Mouse (Mus musculus) testis, adult 2 months (tissue): Measurements from ENCODE around the gene Tmub2. TPM values are rescaled to one million over a fixed set of nuclear protein-coding genes. Genes with fewer than 3 reads are reported as not detected.
"Not testable (repeated sequence)": the region's sequence is repeated elsewhere in the genome, so short reads cannot be mapped to it uniquely, and the experiment has no call there.

Experiments used
- H3K27ac ChIP-seq: fragments of 200-500 bp; 2 replicates; pipeline ENCODE4 v1.5.1; 2012; ENCODE audit warnings: low read depth, low read length; ENCODE audit not compliant: control insufficient read depth, insufficient read depth
- H3K27me3 ChIP-seq: fragments of 200-500 bp; 2 replicates; pipeline ENCODE4 v1.6.1; 2012; ENCODE audit warnings: mild to moderate bottlenecking, low read length, moderate library complexity; ENCODE audit not compliant: control insufficient read depth, insufficient read depth
- H3K36me3 ChIP-seq: fragments of 200-500 bp; 2 replicates; pipeline ENCODE4 v1.6.1; 2012; ENCODE audit warnings: mild to moderate bottlenecking, low read length; ENCODE audit not compliant: control insufficient read depth, insufficient read depth
- H3K4me1 ChIP-seq: fragments of 200-500 bp; 2 replicates; pipeline ENCODE4 v1.6.1; 2012; ENCODE audit warnings: low read length; ENCODE audit not compliant: control insufficient read depth, insufficient read depth
- H3K4me3 ChIP-seq: fragments of 200-500 bp; 2 replicates; pipeline ENCODE4 v1.5.1; 2012; ENCODE audit warnings: low read depth, mild to moderate bottlenecking, low read length, moderate library complexity, mixed read lengths; ENCODE audit not compliant: control insufficient read depth
- CTCF ChIP-seq: fragments of 200-500 bp; IDR thresholded peaks from 2 replicates; pipeline ENCODE4 v1.5.1; 2012; ENCODE audit warnings: low read depth, mild to moderate bottlenecking, inconsistent platforms, low read length, moderate library complexity; ENCODE audit not compliant: control insufficient read depth, insufficient read depth, insufficient replicate concordance
- POLR2A ChIP-seq: fragments of 200-500 bp; IDR thresholded peaks from 2 replicates; pipeline ENCODE4 v1.6.1; 2012; ENCODE audit warnings: low read depth, mild to moderate bottlenecking, inconsistent platforms, low read length, moderate library complexity; ENCODE audit not compliant: control insufficient read depth
- polyA plus RNA-seq: library from polyadenylated mRNA; depleted of rRNA; stranded (reverse); fragments of >200 nt; gene quantifications from 2 replicates; pipeline ENCODE4 v1.2.3, GENCODE M21; 2012

Gene Tmub2
- polyA plus RNA-seq, 1 experiment, result 32.6 TPM

DNA sequence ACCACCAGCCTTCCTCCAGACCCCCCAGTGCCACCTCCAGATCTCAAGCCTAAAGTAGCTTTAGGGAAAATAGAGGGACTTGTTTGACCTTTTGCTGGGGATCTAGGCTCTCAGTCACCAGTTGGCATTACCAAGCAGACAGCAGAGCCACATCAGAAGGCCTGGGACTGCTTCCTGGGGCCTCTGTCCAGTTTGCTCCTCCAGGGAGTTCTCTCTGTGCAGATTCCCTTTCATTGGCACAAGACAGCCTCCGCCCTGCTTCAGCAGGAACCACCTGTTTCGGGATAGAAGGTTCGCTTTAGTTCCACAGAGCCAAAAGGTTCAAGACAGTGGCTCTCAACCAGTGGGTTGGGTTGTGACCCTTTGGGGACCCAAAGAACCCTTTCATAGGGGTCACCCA, 5.1 kb upstream of the Tmub2 start:
- Histone ChIP-seq H3K4me1 (peaks cover 6% of the 10 kb centered on the region), H3K4me3 (no peak overlapping the region), H3K27me3 (no peaks in the 10 kb centered on the region), H3K36me3 (no peaks in the 10 kb centered on the region), H3K27ac (no peak overlapping the region)
- no peak for TF ChIP-seq CTCF
- TF ChIP-seq POLR2A, result no peak

DNA sequence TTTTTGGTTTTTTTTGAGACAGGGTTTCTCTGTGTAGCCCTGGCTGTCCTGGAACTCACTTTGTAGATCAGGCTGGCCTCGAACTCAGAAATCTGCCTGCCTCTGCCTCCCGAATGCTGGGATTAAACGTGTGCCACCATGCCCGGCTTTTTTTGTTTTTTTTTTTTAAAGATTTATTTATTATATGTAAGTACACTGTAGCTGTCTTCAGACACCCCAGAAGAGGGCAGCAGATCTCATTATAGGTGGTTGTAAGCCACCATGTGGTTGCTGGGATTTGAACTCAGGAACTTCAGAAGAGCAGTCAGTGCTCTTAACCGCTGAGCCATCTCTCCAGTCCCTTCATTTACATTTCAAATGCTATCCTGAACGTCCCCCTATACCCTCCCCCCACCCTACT, 4.5 kb upstream of the Tmub2 start:
- not testable (repeated sequence) for H3K27me3 ChIP-seq, H3K27ac ChIP-seq, H3K36me3 ChIP-seq, H3K4me3 ChIP-seq, H3K4me1 ChIP-seq

- no peaks in the 10 kb centered on the region for H3K27me3 ChIP-seq
- H3K4me1 ChIP-seq, result no peaks in the 10 kb centered on the region; the same call in 1 of the 2 replicates
- peak overlapping the region; percentile 99 for H3K4me3 ChIP-seq
- no peak overlapping the region for H3K27ac ChIP-seq
- H3K36me3 ChIP-seq, result no peaks in the 10 kb centered on the region
- TF ChIP-seq CTCF (no peak), POLR2A (no peak)
Measured at GRCm38 (mm10) chr11:102283922-102284321, 809 bp upstream of the Tmub2 start.

DNA sequence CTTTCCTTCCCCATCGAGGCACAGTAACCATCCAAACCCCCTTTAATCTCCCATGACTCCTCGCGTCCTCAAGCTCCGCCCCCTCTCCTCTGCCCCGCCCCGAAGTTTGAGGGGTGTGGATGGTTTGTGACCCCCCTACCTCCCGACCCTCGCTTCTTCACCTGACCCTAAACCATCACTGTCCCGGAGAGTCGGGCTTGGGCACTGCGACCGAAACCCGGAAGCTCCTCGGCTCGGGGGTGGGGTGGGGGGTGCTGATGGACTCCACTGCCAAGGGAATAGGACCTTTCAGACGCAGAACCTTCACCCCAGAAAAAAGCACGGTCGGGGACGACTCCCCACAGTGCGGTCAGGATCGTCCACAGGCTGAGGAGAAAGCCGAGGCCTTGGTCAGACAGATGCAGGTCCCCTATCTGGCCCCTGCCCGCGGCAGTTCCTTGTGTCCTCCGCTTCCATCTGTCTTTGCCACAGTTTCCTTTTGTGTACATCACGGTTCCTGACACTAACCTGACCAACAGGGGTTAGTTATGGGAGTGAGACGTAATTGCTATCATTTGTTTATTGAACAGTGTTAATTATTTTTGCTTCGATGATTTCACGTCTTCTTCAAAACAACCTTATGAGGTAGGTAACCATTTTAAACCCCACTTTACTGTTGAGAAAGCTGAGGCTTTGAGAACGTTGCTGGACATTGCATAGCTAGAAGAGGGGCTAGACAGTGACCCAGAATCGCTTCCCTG, 534 bp downstream of the Tmub2 start:
- peak overlapping the region; percentile 99 for H3K4me3 ChIP-seq
- H3K4me1 ChIP-seq, result no peaks in the 10 kb centered on the region; the same call in 1 of the 2 replicates
- H3K27ac ChIP-seq, result peak overlapping the region; percentile 88
- H3K36me3 ChIP-seq, result no peaks in the 10 kb centered on the region; the same call in 1 of the 2 replicates
- no peaks in the 10 kb centered on the region for H3K27me3 ChIP-seq
- TF ChIP-seq CTCF (no peak), POLR2A (no peak)

GRCm38 (mm10) chr11:102287485-102287884, 2.8 kb downstream of the Tmub2 start:
- peaks cover 2% of the 10 kb centered on the region; the same call in 1 of the 2 replicates for H3K36me3 ChIP-seq
- no peak overlapping the region for H3K27ac ChIP-seq
- no peak overlapping the region for H3K4me3 ChIP-seq

GRCm38 (mm10) chr11:102288027-102288804, 3.5 kb downstream of the Tmub2 start:
- TF ChIP-seq POLR2A (no peak), CTCF (no peak)
- Histone ChIP-seq H3K27me3 (no peaks in the 10 kb centered on the region), H3K27ac (no peak overlapping the region), H3K36me3 (peaks cover 2% of the 10 kb centered on the region; the same call in 1 of the 2 replicates), H3K4me3 (no peak overlapping the region), H3K4me1 (no peaks in the 10 kb centered on the region; the same call in 1 of the 2 replicates)

More at GRCm38 (mm10) chr11:102287485-102287884, 2.8 kb downstream of the Tmub2 start:
- TF ChIP-seq CTCF (no peak), POLR2A (no peak)
- H3K4me1 ChIP-seq, result no peaks in the 10 kb centered on the region; the same call in 1 of the 2 replicates
- no peaks in the 10 kb centered on the region for H3K27me3 ChIP-seq

- no peak for TF ChIP-seq CTCF
- TF ChIP-seq POLR2A, result no peak
- Histone ChIP-seq H3K27me3 (no peaks in the 10 kb centered on the region), H3K27ac (no peak overlapping the region), H3K36me3 (peaks cover 2% of the 10 kb centered on the region; the same call in 1 of the 2 replicates), H3K4me3 (no peak overlapping the region), H3K4me1 (no peaks in the 10 kb centered on the region; the same call in 1 of the 2 replicates)
Measured at GRCm38 (mm10) chr11:102288913-102289312, 4.2 kb downstream of the Tmub2 start.
